Mouse (Mus musculus) right cerebral cortex, postnatal 36 days (tissue): ENCODE results near the gene Gm20696.
A peak's percentile ranks its signal among the peaks of the same experiment; 100 is the strongest.

ENCODE experiments used
- DNase-seq, 2 experiments: peaks; one replicate each; pipeline ENCODE4 v3.0.0; 2022; ENCODE audit warnings: low spot score in 2 of 2, mixed read lengths in 1 of 2

The Gm20696 gene

DNA sequence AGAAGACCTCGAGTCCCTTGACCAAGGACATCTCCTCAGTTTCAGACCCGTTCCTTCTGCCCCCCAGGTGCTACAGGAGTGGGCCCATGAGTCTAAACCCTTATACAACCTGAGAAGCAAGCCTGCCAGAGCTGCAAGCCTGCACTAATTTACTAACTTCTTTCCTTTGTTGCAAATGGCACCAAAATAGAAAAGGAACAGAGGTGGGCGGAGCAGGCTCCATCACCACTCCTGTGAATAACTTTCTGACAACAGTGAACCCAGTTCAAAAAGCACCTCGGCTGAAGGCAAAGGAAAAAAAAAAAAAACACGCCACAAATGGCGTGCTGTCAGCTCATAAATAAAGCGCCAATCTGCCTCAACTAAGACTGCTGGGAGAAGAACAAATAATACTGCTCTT is 225.5 kb downstream of the Gm20696 start:
- DNase-seq, result peak; percentile 42 to 74

DNA sequence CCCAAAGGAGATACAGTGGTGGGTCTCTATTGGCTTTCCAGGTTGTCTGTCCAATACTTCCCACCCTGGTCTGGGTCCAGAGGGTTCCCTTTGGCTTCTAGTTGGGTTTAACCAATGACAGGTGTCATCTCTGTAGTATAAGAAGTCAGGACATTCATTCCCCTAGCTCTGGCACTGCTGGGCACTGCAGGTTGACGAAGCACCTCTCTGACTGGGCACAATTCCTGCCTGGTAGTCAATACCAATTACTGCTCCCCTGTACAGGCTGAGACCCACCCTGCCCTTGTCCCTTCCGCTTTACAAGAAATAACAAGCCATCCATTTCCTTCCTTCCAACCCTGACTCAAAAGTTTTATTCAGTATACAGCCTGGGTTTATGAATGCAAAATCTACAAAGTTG is 226.0 kb downstream of the Gm20696 start:
- no peak for DNase-seq

GRCm38 (mm10) chr6:99439878-99440361 is 226.7 kb downstream of the Gm20696 start:
- no peak for DNase-seq

GRCm38 (mm10) chr6:99439214-99439877 is 227.3 kb downstream of the Gm20696 start:
- DNase-seq, result no peak

DNA sequence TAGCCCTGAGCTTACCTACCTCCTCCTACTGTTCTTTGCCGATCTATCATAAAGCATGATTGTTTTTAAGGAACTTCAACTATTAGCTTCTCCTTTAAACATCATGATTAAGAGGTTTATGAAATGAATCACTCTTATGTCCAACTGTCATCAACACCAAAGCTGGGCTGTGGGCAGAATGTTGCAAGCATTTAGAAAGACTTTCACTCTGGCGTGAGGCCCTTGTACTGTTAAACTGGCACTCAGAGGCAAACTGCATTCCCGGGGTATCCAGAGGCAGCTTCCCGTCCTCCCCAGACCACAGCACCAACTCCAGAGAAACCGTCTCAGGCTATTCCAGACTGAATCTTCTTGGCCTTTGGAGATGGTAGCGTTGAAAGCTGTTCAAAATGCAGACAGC is 230.2 kb downstream of the Gm20696 start:
- DNase-seq, result no peak

DNA sequence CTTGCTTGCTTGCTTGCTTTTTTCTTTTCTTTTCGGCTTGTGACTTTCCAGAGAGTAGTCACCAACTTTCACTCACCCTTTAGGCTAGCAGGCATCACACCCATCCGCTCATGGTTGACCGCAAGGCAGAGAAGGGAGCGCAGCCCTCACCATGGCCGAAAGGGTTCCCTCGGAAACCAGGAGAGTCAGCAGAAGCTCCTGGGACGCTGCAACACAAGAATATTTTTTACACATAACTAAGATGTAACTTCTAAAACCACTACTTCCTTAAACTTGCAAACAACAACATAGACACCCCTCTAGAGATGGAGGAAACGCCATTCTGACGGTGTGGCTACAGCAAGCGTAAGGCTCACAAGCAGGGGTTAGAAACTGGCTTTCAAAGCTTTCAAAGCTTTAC is 231.5 kb downstream of the Gm20696 start:
- no peak for DNase-seq

DNA sequence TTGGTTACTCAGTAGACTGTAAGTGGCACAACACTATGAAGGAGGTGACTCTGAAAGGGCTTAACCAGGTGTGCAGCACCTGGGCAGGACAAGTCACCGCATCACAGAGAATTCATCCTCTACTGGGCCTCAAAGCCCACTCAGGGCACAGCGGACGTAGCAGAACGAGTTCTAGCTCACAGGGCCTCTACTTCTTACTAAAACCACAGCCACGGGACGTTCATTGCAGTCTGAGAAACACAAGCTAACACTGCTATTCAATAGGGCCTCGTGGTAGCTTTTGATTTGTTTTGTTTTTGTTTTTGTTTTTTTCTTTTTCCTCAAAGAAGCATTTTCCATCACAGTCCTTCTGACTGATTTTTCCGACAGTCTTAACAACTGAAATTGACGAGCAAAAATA is 233.6 kb downstream of the Gm20696 start:
- no peak for DNase-seq

- no peak for DNase-seq
These were observed 234.7 kb downstream of the Gm20696 start for GRCm38 (mm10) chr6:99431941-99432340.

DNA sequence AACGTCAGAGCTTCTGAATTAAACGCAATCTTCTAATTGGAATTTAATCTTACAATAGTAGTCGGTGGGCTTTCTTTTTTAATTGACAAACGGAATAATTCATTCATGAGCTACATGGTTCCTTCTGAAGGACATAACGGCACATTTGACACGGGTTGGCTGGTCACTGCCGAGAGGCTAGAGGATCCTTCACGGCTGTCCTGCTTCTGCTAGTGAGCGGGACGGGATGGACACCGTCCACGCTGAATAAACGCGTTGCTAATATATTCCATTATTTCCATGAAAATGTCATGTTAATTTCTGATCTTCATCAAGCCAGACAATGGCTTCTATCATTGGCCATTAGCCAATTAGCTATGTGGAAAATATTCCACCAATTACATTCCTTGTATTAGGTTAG is 236.0 kb downstream of the Gm20696 start:
- DNase-seq, result no peak

DNA sequence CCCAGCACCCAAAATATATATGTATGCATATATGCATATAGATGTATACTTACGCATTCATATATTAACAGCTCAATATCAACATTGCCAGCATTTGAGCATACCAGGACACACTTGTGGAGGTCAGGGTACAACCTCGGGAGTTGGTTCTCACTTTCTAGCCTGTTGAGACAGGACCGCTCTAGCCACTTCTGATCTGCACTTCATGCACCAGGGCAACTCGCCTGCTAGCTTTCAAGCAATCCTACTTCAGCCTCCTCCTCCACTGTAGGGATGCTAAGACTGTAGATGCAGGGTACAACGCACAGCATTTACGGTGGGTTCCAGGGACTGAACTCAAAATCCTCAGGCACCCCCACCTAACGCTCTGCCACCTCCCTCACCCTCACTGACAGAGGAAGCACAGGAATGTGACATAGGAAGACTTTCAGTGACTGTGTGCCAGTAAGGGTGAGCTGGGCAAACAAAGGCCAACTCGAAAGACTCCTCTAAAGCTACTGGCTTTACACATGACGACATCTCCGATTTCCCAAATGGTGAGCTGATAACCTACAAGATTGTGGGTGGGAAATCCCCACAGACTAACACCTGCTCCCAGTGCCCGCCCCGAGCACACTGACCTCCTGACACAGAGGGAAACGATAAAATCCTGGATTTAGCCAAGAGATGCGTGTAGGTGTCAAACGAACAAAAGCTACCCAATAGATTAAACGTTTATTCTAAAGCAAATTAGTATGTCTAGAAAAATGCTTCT is 237.0 kb downstream of the Gm20696 start:
- no peak for DNase-seq

DNA sequence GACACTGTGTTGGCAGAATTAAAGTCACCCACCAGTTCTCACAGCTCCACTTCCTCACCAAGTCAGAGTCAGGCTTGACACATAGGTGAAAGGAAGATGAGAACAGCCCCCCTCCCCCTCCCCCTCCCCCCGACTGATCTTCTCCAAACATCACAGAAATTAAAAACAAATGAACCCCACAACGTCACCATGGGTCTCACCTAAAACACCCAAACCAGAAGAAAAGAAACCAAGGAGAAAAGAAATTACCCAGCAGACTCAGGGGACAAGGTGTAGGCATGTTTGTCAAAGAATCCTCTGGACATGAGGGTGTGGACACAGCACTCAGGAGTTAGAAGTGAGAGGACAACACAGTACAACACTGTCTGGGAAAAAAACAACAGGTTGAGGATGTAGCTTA is 237.6 kb downstream of the Gm20696 start:
- no peak for DNase-seq

DNA sequence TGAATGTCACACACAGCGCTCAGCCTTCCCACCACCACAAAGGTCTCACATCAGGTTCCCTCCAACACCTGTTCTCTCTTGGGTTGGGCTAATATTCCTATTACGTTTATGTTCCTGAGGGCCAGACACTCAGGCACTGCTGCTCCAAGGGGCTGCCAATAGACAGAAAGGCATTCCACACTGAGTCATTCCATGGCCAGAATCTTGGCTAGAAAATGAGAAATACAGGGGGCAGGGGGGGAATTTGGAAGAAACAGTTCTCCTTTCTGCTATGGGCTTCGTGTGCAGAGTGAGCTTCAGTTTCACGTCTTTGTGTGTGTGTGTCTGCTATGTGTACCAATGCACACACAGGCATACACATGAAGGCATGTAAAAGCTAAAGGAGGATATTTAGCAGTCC is 239.3 kb downstream of the Gm20696 start:
- no peak for DNase-seq

DNA sequence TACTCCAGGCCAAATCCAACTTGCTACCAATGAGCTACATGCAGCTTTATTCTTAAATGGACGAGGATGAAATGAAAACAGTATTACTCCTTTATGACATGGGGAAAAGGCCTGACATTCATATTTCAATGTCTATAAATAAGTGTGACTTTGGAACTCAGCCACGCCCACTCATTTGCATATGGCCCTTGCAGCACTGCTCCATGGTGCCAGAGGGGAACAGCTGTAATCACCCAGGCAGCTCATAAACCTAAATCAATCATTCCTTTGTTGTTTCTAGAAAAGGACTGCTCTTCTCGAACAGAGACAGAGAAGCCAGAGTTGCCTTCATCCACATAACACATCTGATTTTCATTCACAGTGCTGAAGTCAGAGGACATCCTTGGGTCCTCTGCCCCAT is 241.6 kb downstream of the Gm20696 start:
- DNase-seq, result no peak

DNA sequence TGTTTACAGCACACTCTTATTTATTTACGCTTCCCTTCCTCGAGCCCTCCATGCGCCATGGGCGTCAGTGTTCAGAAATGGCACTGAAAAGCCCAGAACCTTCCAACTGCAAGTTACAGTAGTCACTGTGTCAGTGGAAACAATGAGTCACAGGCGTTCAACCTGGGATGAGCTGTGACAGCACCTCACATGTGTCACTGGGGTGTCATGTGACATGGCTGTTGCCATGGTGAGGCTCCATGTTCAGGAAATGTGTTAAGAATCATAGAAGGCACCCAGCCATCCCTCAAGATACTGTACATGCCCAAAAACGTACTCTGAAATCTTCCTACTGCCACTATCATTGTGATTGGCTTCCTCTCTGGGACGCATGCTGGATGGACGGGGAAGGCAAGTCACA is 245.9 kb downstream of the Gm20696 start:
- peak in 1 of 2 experiments; percentile 10 for DNase-seq

- DNase-seq, result no peak
These were observed 254.0 kb downstream of the Gm20696 start for GRCm38 (mm10) chr6:99412598-99412997.

DNA sequence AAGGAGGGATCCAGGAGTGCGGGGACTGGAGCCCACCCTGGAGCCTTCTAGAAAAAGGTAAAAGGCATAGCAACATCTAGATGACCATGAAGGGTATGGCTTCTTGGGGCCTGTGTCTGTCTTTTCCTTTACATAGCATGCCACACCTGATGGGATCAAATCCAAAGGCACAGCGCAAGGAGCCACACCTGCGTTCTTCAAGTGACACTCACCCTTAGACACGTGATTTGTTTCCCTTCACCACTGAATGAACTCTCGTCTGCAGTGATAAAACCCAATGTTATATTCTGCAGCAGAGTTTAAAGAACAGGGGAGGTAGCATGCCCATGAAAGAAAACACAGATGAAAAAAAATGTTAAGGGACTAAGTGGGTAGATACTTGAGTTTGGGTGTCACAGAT is 257.0 kb downstream of the Gm20696 start:
- no peak for DNase-seq

DNA sequence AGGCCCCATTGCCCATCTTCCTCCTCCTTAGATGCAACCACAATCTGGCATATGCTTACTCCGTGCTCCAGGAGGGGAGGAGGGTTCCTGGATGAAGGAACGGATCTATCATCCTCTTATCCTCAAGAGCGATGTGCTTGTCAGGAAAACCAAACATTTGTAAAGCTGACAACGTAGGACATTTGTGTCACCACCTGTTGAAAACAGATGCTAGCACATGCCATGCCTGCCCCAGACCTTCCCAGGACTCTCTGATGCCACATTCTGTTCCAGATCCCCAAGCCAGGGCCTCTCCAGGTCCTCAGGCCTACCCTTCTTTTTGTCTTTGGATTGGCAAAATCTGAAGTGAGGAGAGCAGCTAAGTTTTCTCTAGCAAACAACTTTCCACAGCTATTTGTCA is 257.7 kb downstream of the Gm20696 start:
- DNase-seq, result no peak

- no peak for DNase-seq
These were observed 262.7 kb downstream of the Gm20696 start for GRCm38 (mm10) chr6:99403755-99404390.

GRCm38 (mm10) chr6:99402941-99403340 is 263.7 kb downstream of the Gm20696 start:
- DNase-seq, result no peak

- DNase-seq, result no peak
These were observed 264.2 kb downstream of the Gm20696 start for GRCm38 (mm10) chr6:99402370-99402769.

GRCm38 (mm10) chr6:99401801-99402200 is 264.8 kb downstream of the Gm20696 start:
- DNase-seq, result no peak

- DNase-seq, result no peak
These were observed 265.4 kb downstream of the Gm20696 start for GRCm38 (mm10) chr6:99401211-99401610.

- no peak for DNase-seq
These were observed 270.9 kb downstream of the Gm20696 start for GRCm38 (mm10) chr6:99395745-99396144.
